Mouse (Mus musculus): ENCODE data around the gene Rgp1.

GRCm38 (mm10) chr4:43593453-43593852 is 14.9 kb downstream of the Rgp1 start:
- no peak for TF ChIP-seq EP300 (IDR thresholded peaks at IDR 0.05; ENCODE audit: insufficient read depth, low read depth, low read length)
- TF ChIP-seq POLR2A (IDR thresholded peaks at IDR 0.05; ENCODE audit: insufficient read depth, low read length): no peak
- TF ChIP-seq CTCF (IDR thresholded peaks at IDR 0.05; ENCODE audit: low read depth, low read length): no peak

Data from ES-Bruce4 (cell line).